Mouse (Mus musculus) cortical plate, adult 2 months (tissue): Measurements from ENCODE around the gene Msi2.

Source experiments
- CTCF ChIP-seq: fragments of 200-500 bp; IDR thresholded peaks from 2 replicates; pipeline ENCODE4 v1.5.1; 2011; ENCODE audit warnings: mild to moderate bottlenecking, control low read depth, low read length; ENCODE audit not compliant: insufficient read depth; ENCODE audit errors: extremely low read depth
- POLR2A ChIP-seq: fragments of 200-500 bp; IDR thresholded peaks from 2 replicates; pipeline ENCODE4 v1.6.1; 2011; ENCODE audit warnings: mild to moderate bottlenecking, low read length, control low read depth; ENCODE audit not compliant: insufficient read depth; ENCODE audit errors: extremely low read depth

DNA sequence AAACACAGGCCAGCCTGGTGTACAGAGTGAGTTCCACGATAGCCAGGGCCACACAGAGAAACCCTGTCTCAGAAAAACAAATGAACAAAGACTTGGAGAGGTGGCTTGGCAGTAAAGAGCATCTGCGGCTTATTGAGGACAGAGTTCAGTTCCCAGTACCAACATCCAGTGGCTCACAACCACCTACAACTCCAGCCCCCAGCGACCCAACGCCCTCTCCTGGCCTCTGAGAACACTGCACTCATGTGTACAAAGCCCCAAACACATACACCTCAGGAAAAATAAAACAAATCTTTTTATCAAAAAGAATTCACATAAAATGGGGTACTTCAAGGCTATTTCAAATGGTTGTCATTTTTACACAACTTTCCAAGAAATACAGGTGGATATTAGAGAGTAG lies 78.5 kb downstream of the Msi2 start:
- TF ChIP-seq POLR2A (no peak), CTCF (no peak)
